Mouse (Mus musculus) natural killer cell, adult 2 months (primary cell): Measurements from ENCODE around the gene Tmem171.

Source experiments
- DNase-seq, 2 experiments: peaks; one replicate each; pipeline ENCODE4 v3.0.0; 2022; ENCODE audit warnings: low spot score in 2 of 2

The Tmem171 gene

GRCm38 (mm10) chr13:98694773-98695314 lies at the start of gene Tmem171:
Gene Tmem171 (minus strand): TSS chr13:98694834.
- no peak for DNase-seq

- DNase-seq = no peak
Measured at GRCm38 (mm10) chr13:98743829-98744228, 49.2 kb upstream of the Tmem171 start.

DNA sequence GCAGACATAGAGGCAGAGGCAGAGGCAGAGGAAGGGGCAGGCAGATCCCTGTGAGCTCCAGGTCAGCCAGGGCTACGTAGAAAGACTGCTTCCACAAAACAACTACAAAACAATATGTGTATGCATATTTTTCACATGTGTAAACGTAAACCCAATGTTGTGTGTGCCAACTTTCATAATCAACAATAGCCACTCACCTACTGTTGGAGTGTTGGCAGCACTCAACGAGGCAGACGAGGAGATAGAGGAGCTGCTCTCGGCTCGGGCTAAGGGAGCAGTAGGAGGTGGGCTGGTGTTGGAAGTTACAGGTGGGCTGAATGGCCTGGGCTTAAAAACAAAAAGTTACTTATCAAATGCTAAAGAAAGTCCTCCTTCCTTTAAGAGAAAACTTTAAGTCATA lies 48.6 kb upstream of the Tmem171 start:
- DNase-seq = no peak

DNA sequence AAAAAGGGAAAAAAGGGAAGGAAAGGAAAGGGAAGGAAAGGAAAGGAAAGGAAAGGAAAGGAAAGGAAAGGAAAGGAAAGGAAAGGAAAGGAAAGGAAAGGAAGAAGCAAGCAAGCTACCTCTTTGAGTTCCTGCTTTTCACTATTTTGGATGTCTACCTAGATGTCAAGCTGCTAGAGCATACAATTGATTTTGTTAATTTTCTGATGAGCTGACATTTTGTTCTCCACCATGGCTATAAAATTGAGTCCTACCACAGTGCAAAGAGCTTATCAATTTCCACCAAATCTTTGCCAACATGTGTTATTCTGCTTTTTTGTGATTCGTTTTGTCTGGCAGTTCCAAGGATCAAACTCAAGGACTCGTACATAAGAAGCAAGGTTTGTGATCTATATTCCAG lies 43.6 kb upstream of the Tmem171 start:
- no peak for DNase-seq

DNA sequence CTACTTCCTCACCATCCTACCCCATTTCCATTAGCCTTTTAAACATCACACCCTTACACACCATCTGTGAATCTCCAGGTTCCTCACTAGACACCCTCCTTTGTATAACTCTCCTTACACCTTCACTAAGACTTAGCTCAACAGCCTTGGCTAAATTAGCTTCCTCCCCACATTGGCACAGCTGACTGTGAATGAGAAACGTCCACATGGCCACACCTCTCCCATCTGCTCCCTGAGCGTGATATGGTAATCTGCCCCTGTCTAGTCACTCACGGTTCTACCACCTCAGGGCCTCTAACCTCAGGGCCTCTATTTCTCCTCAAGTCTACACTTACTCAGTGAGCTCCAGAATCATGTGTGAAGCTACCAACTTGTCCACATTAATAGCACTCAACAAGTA lies 38.7 kb upstream of the Tmem171 start:
- DNase-seq = no peak

GRCm38 (mm10) chr13:98729271-98730062 lies 34.8 kb upstream of the Tmem171 start:
- no peak for DNase-seq

DNA sequence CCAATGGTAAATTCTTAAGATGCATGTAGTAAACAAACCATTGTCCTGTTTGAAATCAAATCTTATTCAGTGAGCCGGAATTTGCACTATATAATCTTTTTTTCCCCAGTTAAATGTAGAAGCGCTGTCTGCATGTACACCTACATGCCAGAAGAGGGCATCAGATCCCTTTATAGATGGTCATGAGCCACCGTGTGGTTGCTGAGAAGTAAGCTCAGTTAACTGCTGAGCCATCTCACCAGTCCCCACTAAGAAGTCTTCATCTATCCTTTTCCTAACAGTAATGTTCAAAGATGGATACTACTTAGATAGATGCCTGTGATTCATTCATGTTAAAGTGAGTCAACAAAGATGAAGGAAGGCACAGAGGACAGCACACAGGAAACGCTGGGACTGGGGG lies 31.9 kb upstream of the Tmem171 start:
- no peak for DNase-seq

GRCm38 (mm10) chr13:98723430-98723829 lies 28.8 kb upstream of the Tmem171 start:
- no peak for DNase-seq

DNA sequence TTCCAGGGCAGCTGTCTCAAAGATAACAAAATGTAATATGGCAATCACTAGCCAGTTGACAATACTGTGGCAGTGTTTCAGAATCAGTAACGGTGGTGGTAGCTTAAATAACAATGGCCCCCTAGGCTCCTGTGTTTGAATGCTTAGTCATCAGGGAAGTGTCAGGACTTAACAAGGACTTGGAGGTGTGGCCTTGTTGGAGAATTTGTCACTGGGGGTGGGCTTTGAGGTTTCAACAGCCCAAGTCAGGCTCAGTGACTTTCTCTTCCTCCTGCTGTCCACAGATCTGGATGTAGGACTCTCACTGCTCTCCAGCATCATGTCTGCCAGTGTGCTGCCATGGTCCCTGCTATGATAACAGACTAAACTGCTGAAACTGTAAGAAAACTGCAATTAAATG lies 27.7 kb upstream of the Tmem171 start:
- no peak for DNase-seq

GRCm38 (mm10) chr13:98716176-98716575 lies 21.5 kb upstream of the Tmem171 start:
- DNase-seq = no peak

- DNase-seq = no peak
Measured at GRCm38 (mm10) chr13:98715443-98715990, 20.9 kb upstream of the Tmem171 start.

GRCm38 (mm10) chr13:98710655-98711054 lies 16.0 kb upstream of the Tmem171 start:
- no peak for DNase-seq

DNA sequence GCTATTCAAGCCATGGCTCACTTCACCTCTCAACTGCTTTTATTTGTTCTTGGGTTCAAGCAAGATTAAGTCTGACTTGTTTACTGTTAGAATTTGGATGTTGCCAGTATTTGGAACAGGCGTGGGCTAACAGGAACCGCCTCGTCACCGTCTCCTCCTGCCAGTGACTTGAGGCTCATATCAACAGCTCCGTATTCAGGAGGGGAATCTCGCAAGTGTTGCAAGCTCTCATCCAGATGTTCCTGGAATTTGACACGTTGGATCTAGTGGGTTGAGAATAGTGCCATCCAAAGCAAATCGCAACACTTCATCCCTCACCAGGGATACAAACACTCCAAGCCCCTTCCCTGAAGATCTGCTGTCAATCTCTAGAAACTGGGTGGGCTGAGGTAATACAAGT lies 15.6 kb upstream of the Tmem171 start:
- no peak for DNase-seq

DNA sequence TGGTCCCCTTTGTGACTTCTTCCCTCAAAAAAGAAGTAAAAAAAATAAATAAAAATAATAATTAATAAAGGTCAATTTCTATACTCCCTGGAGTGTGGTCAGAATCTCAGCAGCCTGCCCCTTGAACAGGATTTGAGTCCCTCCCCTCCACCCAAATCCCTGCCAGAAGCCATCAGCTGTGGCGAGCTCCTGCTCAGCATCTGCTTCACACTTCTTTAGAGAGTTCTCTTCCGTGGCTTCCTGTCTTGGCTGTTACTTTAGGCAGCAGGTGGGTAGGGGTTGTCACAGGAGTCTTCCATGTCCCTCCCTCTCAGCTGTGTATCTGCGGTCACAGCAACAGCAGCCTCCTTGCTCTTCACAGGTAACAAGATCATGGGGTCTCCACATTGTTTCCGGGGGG lies 10.9 kb upstream of the Tmem171 start:
- no peak for DNase-seq

DNA sequence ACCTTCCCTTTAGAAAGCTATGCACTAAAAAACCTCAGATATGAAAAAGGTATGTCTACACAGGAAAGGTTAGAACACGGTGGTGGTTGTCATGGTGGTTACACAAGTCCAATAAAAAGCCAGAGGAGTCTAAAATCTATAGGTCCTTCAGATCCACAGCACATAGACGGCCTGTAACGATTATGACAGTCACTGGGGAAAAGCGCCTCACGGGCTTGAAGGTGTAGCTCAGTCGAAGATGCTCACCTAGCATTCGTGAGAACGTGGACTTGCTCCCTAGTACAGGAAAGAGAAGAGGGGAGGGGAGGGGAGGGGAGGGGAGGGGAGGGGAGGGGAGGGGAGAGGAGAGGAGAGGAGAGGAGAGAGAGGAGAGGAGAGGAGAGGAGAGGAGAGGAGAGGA lies 9.2 kb upstream of the Tmem171 start:
- DNase-seq = no peak

GRCm38 (mm10) chr13:98702361-98702760 lies 7.7 kb upstream of the Tmem171 start:
- DNase-seq = no peak

DNA sequence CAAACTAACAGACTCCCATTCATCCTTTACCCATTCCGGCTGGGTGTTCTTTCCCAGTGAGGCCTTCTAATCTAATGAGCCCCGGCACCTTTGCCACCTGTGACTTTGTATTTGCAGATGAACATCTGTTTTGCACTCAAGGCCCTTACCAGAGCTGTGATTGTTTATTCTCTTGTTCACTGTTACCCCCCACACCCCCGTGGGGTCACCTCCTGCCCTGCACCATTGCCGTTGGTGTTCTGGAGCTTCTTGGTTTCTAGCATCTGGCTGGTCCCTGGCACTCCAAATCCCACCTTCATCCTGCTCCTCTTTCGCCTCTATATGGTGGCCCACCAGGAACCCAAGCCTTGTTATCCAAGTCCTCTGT lies 6.7 kb upstream of the Tmem171 start:
- DNase-seq = no peak

DNA sequence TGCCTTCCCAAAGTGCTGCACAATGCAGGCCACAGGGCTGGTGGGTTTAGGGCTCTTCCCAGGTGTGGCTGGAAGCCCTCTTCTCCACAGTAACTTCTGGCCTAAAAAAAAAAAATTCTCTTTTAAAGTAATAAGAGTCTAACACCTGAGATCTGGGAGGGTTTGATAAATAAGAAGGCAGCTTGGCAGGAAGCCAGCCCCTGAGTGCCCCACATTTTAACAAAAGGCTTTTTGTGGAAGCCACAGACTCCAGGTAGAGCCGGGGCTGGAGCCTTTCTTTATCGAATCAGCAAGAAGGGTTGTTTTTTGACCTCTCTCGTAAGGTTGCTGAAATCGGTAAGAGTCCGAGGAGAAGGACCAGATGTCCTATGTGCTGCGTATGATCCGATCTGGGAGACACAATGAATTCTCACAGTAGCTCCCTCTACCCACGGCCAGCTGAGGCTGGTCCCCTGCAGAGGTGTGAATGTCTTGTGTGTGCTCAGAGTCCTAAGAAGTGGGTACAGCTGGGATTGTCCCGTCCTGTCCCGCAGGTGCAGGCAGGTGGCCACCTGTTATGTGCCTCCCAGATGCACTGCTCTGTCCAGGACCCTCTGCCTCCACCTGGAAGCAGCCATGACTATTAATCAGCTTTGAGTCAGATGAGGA lies 6.2 kb upstream of the Tmem171 start:
- no peak for DNase-seq

- DNase-seq = no peak
Measured at GRCm38 (mm10) chr13:98699982-98700540, 5.4 kb upstream of the Tmem171 start.

DNA sequence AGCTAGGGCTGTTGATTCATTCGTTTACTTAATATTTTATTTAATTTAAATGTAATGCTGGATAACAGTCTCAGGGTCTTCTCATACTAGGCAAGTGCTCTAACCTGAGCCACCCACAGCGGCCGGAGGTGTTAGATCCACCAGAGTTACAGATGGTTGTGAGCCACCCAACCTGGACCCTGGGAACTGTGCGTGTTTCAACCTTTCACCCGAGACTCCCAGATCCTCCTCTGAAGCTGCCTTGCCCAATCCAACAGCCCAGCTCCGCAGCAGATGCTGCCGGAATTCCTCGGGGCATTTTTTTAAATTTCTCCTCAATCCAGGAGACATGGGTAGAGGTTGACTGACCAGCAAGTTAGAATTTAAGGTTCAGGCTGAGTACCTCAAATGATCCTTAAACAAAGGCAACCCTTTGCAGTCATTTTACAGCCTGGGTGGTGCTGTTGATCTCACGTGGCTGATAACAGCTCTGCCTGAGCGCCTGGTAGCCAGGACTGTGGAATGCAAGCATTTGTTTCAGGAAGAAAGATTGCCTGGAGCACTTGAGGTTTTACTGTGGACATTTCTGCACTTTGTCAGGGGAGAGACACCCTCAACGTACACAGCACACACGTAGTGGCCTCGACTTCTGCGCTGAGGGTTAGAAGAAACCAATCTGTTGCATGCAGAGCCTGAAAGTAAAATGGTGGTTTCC lies 4.6 kb upstream of the Tmem171 start:
- no peak for DNase-seq

GRCm38 (mm10) chr13:98696716-98697115 lies 2.1 kb upstream of the Tmem171 start:
- DNase-seq = no peak

- no peak for DNase-seq
Measured at GRCm38 (mm10) chr13:98695546-98695945, 912 bp upstream of the Tmem171 start.
